Mouse (Mus musculus) urinary bladder, postnatal 36 days (tissue): Measurements from ENCODE around the gene Abhd15.
A peak's percentile ranks its signal among the peaks of the same experiment; 100 is the strongest.

ENCODE experiments used
- DNase-seq, 2 experiments: peaks; one replicate each; pipeline ENCODE4 v3.0.0; 2022; ENCODE audit warnings: low spot score in 2 of 2, mixed read lengths in 1 of 2

Abhd15 gene

GRCm38 (mm10) chr11:77493512-77494343 lies 21.2 kb upstream of the Abhd15 start, which contains the start of gene Git1:
TSS of gene Git1 (plus strand) at chr11:77493562.
- DNase-seq, result no peak

- DNase-seq, result no peak
Observed at GRCm38 (mm10) chr11:77494344-77494676, 20.6 kb upstream of the Abhd15 start.

- no peak for DNase-seq
Observed at GRCm38 (mm10) chr11:77494782-77495181, 20.1 kb upstream of the Abhd15 start.

GRCm38 (mm10) chr11:77495507-77495906 lies 19.4 kb upstream of the Abhd15 start:
- no peak for DNase-seq

- DNase-seq, result peak in 1 of 2 experiments; percentile 65
Observed at GRCm38 (mm10) chr11:77497341-77497756, 17.6 kb upstream of the Abhd15 start.

GRCm38 (mm10) chr11:77497851-77498250 lies 17.1 kb upstream of the Abhd15 start:
- no peak for DNase-seq

- DNase-seq, result no peak
Observed at GRCm38 (mm10) chr11:77498261-77499139, 16.4 kb upstream of the Abhd15 start.

GRCm38 (mm10) chr11:77499354-77499753 lies 15.6 kb upstream of the Abhd15 start:
- DNase-seq, result no peak

GRCm38 (mm10) chr11:77500361-77501325 lies 14.3 kb upstream of the Abhd15 start:
- DNase-seq, result no peak

- DNase-seq, result peak in 1 of 2 experiments; percentile 70
Observed at GRCm38 (mm10) chr11:77501392-77501791, 13.5 kb upstream of the Abhd15 start.

GRCm38 (mm10) chr11:77501971-77502370 lies 12.9 kb upstream of the Abhd15 start:
- no peak for DNase-seq

- DNase-seq, result no peak
Observed at GRCm38 (mm10) chr11:77502481-77502880, 12.4 kb upstream of the Abhd15 start.

- no peak for DNase-seq
Observed at GRCm38 (mm10) chr11:77503511-77503910, 11.4 kb upstream of the Abhd15 start.

GRCm38 (mm10) chr11:77504377-77504776 lies 10.5 kb upstream of the Abhd15 start:
- no peak for DNase-seq

GRCm38 (mm10) chr11:77505291-77505980 lies 9.5 kb upstream of the Abhd15 start:
- DNase-seq, result no peak

GRCm38 (mm10) chr11:77506273-77506672 lies 8.6 kb upstream of the Abhd15 start:
- no peak for DNase-seq

GRCm38 (mm10) chr11:77506941-77507340 lies 8.0 kb upstream of the Abhd15 start:
- DNase-seq, result no peak

- no peak for DNase-seq
Observed at GRCm38 (mm10) chr11:77507426-77507825, 7.5 kb upstream of the Abhd15 start.

GRCm38 (mm10) chr11:77508068-77509021 lies 6.6 kb upstream of the Abhd15 start:
- peak; percentile 73 to 85 for DNase-seq

- DNase-seq, result no peak
Observed at GRCm38 (mm10) chr11:77511336-77511735, 3.6 kb upstream of the Abhd15 start.
